ENCODE assay signal across 8 mouse cellular contexts in genomic region chr7:28311151-28311925, GRCm38 (mm10). TPM values are rescaled to one million over a fixed set of nuclear protein-coding genes. Genes with fewer than 3 reads are reported as not detected.
DNase-seq lines count a peak whose midpoint lies in the region; ATAC-seq and TF ChIP-seq lines count a peak whose summit lies in the region.

No protein-coding gene starts in this region.

- no peak for TF ChIP-seq CTCF in lung, adult 2 months (IDR thresholded peaks at IDR 0.05; ENCODE audit: insufficient read depth, low read length)
- no peak for TF ChIP-seq CTCF in liver, postnatal 0 days (IDR thresholded peaks at IDR 0.05; ENCODE audit: low read depth)

- H3K4me2 ChIP-seq in heart, embryonic 16.5 days (ENCODE audit: low read depth, low read length): peak overlapping the region; percentile 96
- peak overlapping the region; percentile 91 for H3K4me2 ChIP-seq in liver, postnatal 0 days (ENCODE audit: low read depth, low read length)
- peak overlapping the region; percentile 79 for H3K4me2 ChIP-seq in stomach, embryonic 16.5 days (ENCODE audit: low read depth, low read length)

- WGBS in lung, adult 2 months: 4% methylated on average over 35 of the region's 35 CpGs
- 4% methylated on average over 35 of the region's 35 CpGs for WGBS in heart, embryonic 16.5 days
- 2% methylated on average over 35 of the region's 35 CpGs for WGBS in liver, postnatal 0 days (ENCODE audit: insufficient replicate concordance)
- WGBS in stomach, embryonic 16.5 days: 3% methylated on average over 35 of the region's 35 CpGs

- H3K27me3 ChIP-seq in heart, embryonic 16.5 days (ENCODE audit: control insufficient read depth, insufficient read depth, low read length): no peaks in the 10 kb centered on the region
- H3K27me3 ChIP-seq in liver, postnatal 0 days (ENCODE audit: insufficient read depth, low read length): no peaks in the 10 kb centered on the region
- H3K27me3 ChIP-seq in stomach, embryonic 16.5 days (ENCODE audit: control insufficient read depth, insufficient read depth, low read length): no peaks in the 10 kb centered on the region

- peak overlapping the region; percentile 74 for H3K27ac ChIP-seq in heart, embryonic 16.5 days (ENCODE audit: low read length)
- H3K27ac ChIP-seq in liver, postnatal 0 days (ENCODE audit: low read depth): peak overlapping the region; percentile 73
- H3K27ac ChIP-seq in stomach, embryonic 16.5 days (ENCODE audit: low read length): peak overlapping the region; percentile 43; the same call in 1 of the 2 replicates

- ATAC-seq in heart, embryonic 16.5 days (replicated peaks; ENCODE audit: extremely low read depth, insufficient read depth, low FRiP score): peak; percentile 38
- ATAC-seq in liver, postnatal 0 days: peak; percentile 66
- ATAC-seq in stomach, embryonic 16.5 days (ENCODE audit: insufficient read depth, low FRiP score): peak; percentile 64

- H3K9me3 ChIP-seq in heart, embryonic 16.5 days (replicated peaks; ENCODE audit: control insufficient read depth, low read length): no peaks in the 10 kb centered on the region
- H3K9me3 ChIP-seq in liver, postnatal 0 days (ENCODE audit: low read length): no peaks in the 10 kb centered on the region
- no peaks in the 10 kb centered on the region for H3K9me3 ChIP-seq in stomach, embryonic 16.5 days (replicated peaks; ENCODE audit: control insufficient read depth, low read length)

- peaks cover 41% of the 10 kb centered on the region for H3K36me3 ChIP-seq in heart, embryonic 16.5 days (ENCODE audit: control insufficient read depth, insufficient read depth)
- H3K36me3 ChIP-seq in liver, postnatal 0 days (replicated peaks; ENCODE audit: insufficient read depth, low read length): peaks cover 52% of the 10 kb centered on the region
- H3K36me3 ChIP-seq in stomach, embryonic 16.5 days (ENCODE audit: control insufficient read depth, insufficient read depth, low read length): peaks cover 14% of the 10 kb centered on the region

- no peak for TF ChIP-seq POLR2A in lung, adult 2 months (IDR thresholded peaks at IDR 0.05; ENCODE audit: borderline replicate concordance, extremely low read depth, low read depth, low read length)

- intact Hi-C loops in left cerebral cortex, postnatal 14 days (cut with DNase I): no loop called here

- peak overlapping the region; percentile 96 for H3K9ac ChIP-seq in heart, embryonic 16.5 days (ENCODE audit: low read length)
- H3K9ac ChIP-seq in liver, postnatal 0 days (replicated peaks): peak overlapping the region; percentile 92
- peak overlapping the region; percentile 90 for H3K9ac ChIP-seq in stomach, embryonic 16.5 days (ENCODE audit: low read length)

- no peak for TF ChIP-seq EP300 in liver, postnatal 0 days (IDR thresholded peaks at IDR 0.05; ENCODE audit: low read depth)

- peaks cover 4% of the 10 kb centered on the region; the same call in 1 of the 2 replicates for H3K4me1 ChIP-seq in lung, adult 2 months (ENCODE audit: control insufficient read depth, insufficient read depth, low read length)
- H3K4me1 ChIP-seq in heart, embryonic 16.5 days (ENCODE audit: control insufficient read depth, insufficient read depth, low read length): peaks cover 13% of the 10 kb centered on the region
- peaks cover 15% of the 10 kb centered on the region for H3K4me1 ChIP-seq in liver, postnatal 0 days (ENCODE audit: insufficient read depth)
- peaks cover 8% of the 10 kb centered on the region for H3K4me1 ChIP-seq in stomach, embryonic 16.5 days (ENCODE audit: control insufficient read depth, insufficient read depth, low read length)

- no peak for DNase-seq in lung, adult 2 months
- no peak for DNase-seq in lung, postnatal 36 days
- peak; percentile 75 for DNase-seq in adipocyte (ENCODE audit: low spot score)
- no peak for DNase-seq in liver, postnatal 0 days
- no peak for DNase-seq in left cerebral cortex, adult 18-20 months (ENCODE audit: low spot score in 2 of 2)
- DNase-seq in left cerebral cortex, postnatal 14 days (ENCODE audit: low spot score in 2 of 2): no peak

- H3K4me3 ChIP-seq in lung, adult 2 months (replicated peaks; ENCODE audit: extremely low read depth, low read depth, low read length): peak overlapping the region; percentile 71
- peak overlapping the region; percentile 99 for H3K4me3 ChIP-seq in heart, embryonic 16.5 days (ENCODE audit: low read length)
- H3K4me3 ChIP-seq in liver, postnatal 0 days (ENCODE audit: low read depth, low read length): peak overlapping the region; percentile 93
- peak overlapping the region; percentile 64 for H3K4me3 ChIP-seq in stomach, embryonic 16.5 days (replicated peaks; ENCODE audit: low read length)

RNA-seq across cellular contexts. Expression of gene Timm50, which starts 0.5 kb away (rescaled TPM):
- 38.8 and 44.4 TPM in 2 replicates for polyA plus RNA-seq in lung, adult 2 months (2012; rRNA removed)
- 130 and 132 TPM in 2 replicates for polyA plus RNA-seq in heart, embryonic 16.5 days (2015; fragmentation: Nextera tagmentation; extraction: Ambion mirVana)
- 52.0 and 53.9 TPM in 2 replicates for polyA plus RNA-seq in liver, postnatal 0 days (2015; fragmentation: Nextera tagmentation; extraction: Ambion mirVana)
- 113 and 116 TPM in 2 replicates for polyA plus RNA-seq in stomach, embryonic 16.5 days (2015; fragmentation: Nextera tagmentation; extraction: Ambion mirVana)
- total RNA-seq in left cerebral cortex, adult 18-20 months (2021): 10 to 100 TPM; 36.8 to 43.2 TPM
- 10 to 100 TPM; 39.9 to 42.8 TPM for total RNA-seq in left cerebral cortex, postnatal 14 days (2021)

RNA-seq across cellular contexts. Expression of gene Dll3, which starts 9.3 kb away (rescaled TPM):
- polyA plus RNA-seq in lung, adult 2 months (2012; rRNA removed): 0.12 and 0.20 TPM in 2 replicates
- polyA plus RNA-seq in heart, embryonic 16.5 days (2015; fragmentation: Nextera tagmentation; extraction: Ambion mirVana): 0.16 and 0.17 TPM in 2 replicates
- polyA plus RNA-seq in liver, postnatal 0 days (2015; fragmentation: Nextera tagmentation; extraction: Ambion mirVana): 0.12 TPM in 1 of 2 replicates, not detected in the other
- 1.3 TPM in 2 replicates for polyA plus RNA-seq in stomach, embryonic 16.5 days (2015; fragmentation: Nextera tagmentation; extraction: Ambion mirVana)
- total RNA-seq in left cerebral cortex, adult 18-20 months (2021): 1 to 10 TPM; 1.5 to 1.6 TPM
- 1 to 10 TPM; 2.2 to 2.6 TPM for total RNA-seq in left cerebral cortex, postnatal 14 days (2021)

RNA-seq across cellular contexts. Expression of gene Selenov, which starts 20.4 kb away (rescaled TPM):
- not detected in 2 replicates for polyA plus RNA-seq in lung, adult 2 months (2012; rRNA removed)
- polyA plus RNA-seq in heart, embryonic 16.5 days (2015; fragmentation: Nextera tagmentation; extraction: Ambion mirVana): not detected in 2 replicates
- polyA plus RNA-seq in liver, postnatal 0 days (2015; fragmentation: Nextera tagmentation; extraction: Ambion mirVana): 0.12 TPM in 1 of 2 replicates, not detected in the other
- polyA plus RNA-seq in stomach, embryonic 16.5 days (2015; fragmentation: Nextera tagmentation; extraction: Ambion mirVana): 0.14 TPM in 1 of 2 replicates, not detected in the other
- total RNA-seq in left cerebral cortex, adult 18-20 months (2021): under 1 TPM in 1 of 2 experiments, not detected in 1; 0.44 TPM
- total RNA-seq in left cerebral cortex, postnatal 14 days (2021): 1 to 10 TPM; 1.2 to 3.4 TPM

RNA-seq across cellular contexts. Expression of gene Supt5, which starts 27.2 kb away (rescaled TPM):
- 98.7 and 109 TPM in 2 replicates for polyA plus RNA-seq in lung, adult 2 months (2012; rRNA removed)
- polyA plus RNA-seq in heart, embryonic 16.5 days (2015; fragmentation: Nextera tagmentation; extraction: Ambion mirVana): 62.8 and 66.2 TPM in 2 replicates
- polyA plus RNA-seq in liver, postnatal 0 days (2015; fragmentation: Nextera tagmentation; extraction: Ambion mirVana): 18.7 and 21.0 TPM in 2 replicates
- 85.7 and 86.7 TPM in 2 replicates for polyA plus RNA-seq in stomach, embryonic 16.5 days (2015; fragmentation: Nextera tagmentation; extraction: Ambion mirVana)
- 100 to 1,000 TPM; 116 TPM for total RNA-seq in left cerebral cortex, adult 18-20 months (2021)
- total RNA-seq in left cerebral cortex, postnatal 14 days (2021): 100 to 1,000 TPM; 113 to 114 TPM

RNA-seq across cellular contexts. Expression of gene Eid2b, which starts 33.8 kb away (rescaled TPM):
- polyA plus RNA-seq in lung, adult 2 months (2012; rRNA removed): 11.9 and 15.6 TPM in 2 replicates
- 6.6 and 7.3 TPM in 2 replicates for polyA plus RNA-seq in heart, embryonic 16.5 days (2015; fragmentation: Nextera tagmentation; extraction: Ambion mirVana)
- 3.4 and 3.9 TPM in 2 replicates for polyA plus RNA-seq in liver, postnatal 0 days (2015; fragmentation: Nextera tagmentation; extraction: Ambion mirVana)
- polyA plus RNA-seq in stomach, embryonic 16.5 days (2015; fragmentation: Nextera tagmentation; extraction: Ambion mirVana): 5.9 and 7.9 TPM in 2 replicates
- 10 to 100 TPM; 30.2 to 30.8 TPM for total RNA-seq in left cerebral cortex, adult 18-20 months (2021)
- 10 to 100 TPM; 40.7 to 44.1 TPM for total RNA-seq in left cerebral cortex, postnatal 14 days (2021)
